Mouse (Mus musculus) T-helper 2 cell (primary cell): ENCODE data around the gene Gm13289.
"Not testable (repeated sequence)": the region's sequence is repeated elsewhere in the genome, so short reads cannot be mapped to it uniquely, and the experiment has no call there.

ENCODE experiments used
- in situ Hi-C: fragments of 300-600 bp; cut with MboI, MseI; formaldehyde crosslinking; loops from one replicate; pipeline ENCODE4 v1.15.1; 2025; ENCODE audit warnings: high pct_unique_total_duplicates

Gm13289 gene

DNA sequence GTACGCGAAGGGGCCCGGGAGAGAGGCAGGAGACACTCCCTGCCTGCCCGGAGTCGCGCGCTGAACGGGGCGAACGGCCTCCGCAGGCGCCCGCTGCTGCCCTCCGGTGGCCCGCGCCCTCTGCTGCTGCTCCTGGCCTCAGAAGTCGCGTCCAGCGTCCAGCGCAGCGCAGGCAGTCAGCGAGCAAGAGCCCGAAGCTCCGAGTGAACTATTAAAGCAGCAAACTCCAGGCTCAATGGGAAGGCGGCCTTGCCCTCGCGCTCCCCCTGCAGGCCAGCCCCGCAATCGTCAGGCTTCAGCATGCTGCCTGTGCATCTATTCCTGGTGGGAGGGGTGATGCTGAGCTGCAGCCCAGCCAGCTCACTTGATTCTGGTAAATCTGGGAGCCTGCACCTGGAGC is at the start of gene Gm13289:
Gene Gm13289 (plus strand): TSS at position 301 of the 400 bp plus-strand sequence.
- in situ Hi-C loops, result loop anchor here (25.0 kb wide), 1 partner anchor 764 kb away; no protein-coding TSS in a partner anchor

DNA sequence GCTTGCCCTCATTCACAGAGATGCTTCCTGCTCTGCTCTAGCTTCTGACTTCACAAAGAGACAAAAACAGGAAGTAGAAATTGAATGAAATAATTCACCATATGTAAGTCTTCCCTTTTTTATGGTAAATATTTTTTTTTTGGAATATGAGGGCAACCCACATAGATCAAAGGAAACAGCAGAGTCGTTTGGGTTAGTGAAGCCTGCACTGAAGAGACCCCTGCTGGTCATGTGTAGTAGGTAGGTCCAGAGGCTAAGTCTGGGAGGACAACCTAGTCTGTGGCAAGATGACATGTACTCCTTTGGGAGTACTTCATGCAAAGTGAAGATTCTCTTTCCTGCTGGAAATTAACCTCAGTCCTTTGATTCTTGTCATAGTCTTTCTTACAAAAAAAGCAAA is 49.4 kb upstream of the Gm13289 start:
- in situ Hi-C loops, result no loop called here

DNA sequence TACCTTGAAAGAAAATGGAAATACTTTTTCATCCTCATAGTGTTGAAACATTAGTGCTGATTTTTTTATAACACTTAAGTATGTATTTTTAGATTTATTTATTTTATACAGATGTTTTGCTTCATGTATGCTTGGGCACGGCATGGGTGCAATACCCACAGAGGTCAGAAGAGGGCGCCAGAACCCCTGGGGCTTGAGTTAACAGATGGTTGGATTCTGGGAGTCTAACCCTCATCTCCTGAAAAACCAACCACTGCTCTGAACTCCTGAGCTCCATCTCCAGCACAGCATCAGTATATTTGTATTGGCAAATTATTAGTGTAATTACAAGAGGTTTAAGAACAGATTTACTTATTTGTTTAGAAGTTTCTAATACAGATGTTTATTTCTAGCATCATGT is 38.2 kb upstream of the Gm13289 start:
- in situ Hi-C loops, result no loop called here

DNA sequence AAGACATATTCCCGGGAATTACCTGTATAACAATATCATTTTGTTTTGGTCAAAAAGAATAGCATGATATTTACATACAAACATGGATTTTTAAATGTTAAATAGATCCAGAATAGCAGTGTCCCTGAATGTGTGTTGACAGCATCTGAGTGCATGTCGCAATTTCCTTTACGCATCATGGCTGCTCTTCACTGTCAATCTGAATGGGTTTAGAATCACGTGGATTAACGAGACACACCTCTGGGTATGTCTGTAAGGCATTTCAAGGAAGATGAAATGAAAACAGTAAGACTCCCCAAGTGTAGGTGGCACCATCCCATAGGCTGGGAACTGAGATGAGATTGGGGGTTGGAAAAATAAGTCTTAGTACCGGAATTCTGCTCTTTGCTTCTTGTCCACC is 37.7 kb upstream of the Gm13289 start:
- in situ Hi-C loops, result no loop called here

DNA sequence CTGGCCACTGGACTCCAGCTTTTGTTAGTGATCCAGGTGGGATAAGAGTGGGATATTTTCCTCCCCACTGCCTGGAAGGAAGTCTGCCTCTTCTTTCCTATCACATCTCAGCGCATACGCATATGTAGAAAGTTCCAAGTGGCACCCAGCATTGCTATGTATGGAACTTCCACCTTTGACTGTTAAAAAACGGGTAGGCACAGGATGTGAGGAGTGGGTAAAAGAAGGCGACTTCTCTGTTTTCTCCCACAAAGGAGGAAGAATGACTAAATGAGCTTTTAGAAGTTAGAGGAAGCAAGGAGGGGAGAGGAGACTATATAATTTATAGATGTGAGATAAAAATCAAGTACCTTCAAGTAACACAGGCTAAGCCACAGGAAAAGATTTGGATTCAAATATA is 35.3 kb upstream of the Gm13289 start:
- in situ Hi-C loops, result no loop called here

DNA sequence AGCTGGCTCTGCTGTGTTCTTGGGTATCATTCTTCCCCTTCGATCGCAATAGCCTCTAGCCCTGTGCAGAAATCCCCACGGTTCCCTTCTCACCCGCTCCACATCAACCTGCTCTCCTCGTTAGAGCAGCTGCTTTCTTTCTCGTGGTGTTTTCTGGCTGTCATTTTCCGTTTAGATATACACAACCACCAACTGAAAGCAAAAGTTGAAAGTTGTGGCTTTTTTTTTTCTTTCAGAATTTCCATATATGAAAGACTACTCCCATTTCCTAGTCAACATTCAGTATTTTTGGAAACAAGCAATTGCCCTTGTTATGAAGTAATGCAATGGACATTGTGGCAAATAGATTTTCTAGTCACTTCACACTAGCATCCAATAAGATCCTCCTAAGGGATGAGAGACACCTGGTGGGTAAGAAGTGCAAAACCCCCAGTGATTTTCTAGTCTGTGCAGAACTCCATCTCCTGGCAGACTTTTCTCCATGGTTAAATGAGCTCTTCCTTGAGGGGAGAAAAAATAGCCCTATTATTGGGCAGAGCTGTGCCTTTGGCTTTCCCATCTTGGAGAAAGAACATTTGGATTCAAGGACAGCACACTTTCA is 33.9 kb upstream of the Gm13289 start:
- in situ Hi-C loops, result no loop called here

DNA sequence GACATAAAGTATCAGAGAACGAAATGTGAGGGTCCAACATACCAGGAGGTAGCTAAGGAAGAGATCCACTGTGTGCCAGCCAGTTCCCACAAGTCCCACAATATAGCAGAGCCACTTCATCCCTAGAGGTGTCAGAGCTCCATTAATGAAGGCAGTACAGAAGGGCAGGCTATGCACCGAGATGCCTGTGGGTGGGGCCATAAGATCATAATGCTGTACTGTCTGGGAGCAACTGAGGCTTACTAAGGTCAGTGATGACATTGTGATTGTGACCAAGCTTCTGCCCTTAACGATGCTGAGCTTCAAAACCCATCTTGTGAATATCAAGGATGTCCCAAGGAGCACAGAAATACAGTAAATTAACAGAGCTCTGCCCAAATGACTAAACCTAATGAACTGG is 32.5 kb upstream of the Gm13289 start:
- in situ Hi-C loops, result no loop called here

DNA sequence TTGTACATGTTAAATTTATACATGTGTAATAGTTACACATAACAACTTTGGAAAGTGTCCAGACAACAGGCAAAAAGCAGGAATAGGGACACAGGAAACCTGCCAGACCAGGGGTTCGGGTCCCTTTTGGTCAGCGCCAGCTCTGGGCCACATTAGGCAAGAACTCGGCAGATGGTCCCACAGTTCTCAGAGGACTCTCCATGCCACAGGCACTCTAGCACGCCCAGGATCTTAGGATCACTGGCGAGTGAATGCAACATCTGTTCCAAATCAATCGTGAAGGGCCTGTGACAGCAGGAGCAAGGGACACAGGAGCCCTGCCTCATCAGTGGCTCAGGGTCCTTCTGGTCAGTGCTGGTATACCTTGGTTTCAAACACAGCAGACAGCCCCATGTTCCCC is 26.8 kb upstream of the Gm13289 start:
- in situ Hi-C loops, result loop anchor here (5.0 kb wide), 1 partner anchor 37 kb away; the partner anchor contains the start of genes Gm13276 and Gm13277

DNA sequence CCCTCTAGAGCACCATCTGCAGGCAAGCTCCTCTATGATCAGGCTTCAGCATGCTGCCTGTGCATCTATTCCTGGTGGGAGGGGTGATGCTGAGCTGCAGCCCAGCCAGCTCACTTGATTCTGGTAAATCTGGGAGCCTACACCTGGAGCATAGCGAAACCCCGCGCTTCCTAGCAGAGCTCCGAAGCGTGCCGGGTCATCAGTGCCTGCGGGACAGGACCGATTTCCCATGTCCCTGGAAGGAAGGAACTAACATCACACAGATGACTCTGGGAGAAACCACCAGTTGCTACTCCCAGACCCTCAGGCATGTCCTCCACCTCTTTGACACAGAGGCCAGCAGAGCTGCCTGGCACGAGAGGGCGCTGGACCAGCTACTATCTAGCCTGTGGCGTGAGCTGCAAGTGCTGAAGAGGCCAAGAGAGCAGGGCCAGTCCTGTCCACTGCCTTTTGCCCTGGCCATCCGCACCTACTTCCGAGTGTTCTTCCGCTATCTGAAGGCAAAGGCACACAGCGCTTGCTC is 21.8 kb upstream of the Gm13289 start, which contains the start of gene Gm13271:
Gene Gm13271 (plus strand): TSS at position 51 of the 523 bp plus-strand sequence.
- in situ Hi-C loops, result loop anchor here (5.0 kb wide), 1 partner anchor 32 kb away; the partner anchor contains the start of genes Gm13276 and Gm13277

DNA sequence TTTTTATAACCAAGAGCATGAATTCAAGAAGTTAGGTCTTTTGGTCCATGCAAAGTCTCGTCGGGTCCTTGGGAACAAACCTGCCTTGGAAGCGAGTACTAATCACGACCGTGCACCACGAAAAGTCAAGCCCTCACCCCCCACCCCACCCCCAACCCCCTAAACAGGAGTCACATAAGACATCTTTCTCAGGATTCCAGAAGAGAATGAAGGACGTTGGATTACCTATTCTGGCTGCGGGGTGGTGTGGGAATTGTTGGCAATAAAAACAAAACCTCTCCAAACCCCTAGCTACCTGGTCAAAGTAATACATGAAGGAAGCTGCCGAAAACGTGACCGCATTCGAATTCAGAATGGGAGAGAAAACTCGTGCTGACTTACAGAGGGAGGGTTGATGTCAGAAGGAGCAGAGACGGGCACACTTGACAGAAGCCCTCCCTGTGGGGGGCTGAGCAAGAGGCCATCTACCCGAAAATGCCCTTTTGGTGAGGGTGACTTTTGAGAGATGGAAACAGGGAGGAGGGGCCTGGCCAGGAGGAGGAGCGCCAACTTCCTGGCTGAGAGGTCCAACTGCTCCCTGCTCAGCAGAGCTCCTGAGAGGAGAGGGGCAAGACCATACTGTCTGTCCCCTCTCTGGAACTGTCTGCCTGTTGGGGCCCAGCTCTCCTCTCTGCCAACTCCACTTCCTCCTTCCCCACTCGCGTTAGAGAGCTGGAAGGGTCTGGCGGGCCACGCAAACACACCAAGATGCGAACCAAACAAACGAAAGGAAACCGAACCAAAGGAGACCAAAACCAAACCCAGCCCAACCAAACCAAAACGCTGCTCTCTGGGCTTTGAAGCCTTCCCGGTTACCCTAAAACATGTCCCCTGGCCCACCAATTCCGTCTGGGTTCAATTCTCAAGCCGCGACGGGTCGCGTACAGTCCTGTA is 19.9 kb upstream of the Gm13289 start:
- in situ Hi-C loops, result not testable (repeated sequence)

DNA sequence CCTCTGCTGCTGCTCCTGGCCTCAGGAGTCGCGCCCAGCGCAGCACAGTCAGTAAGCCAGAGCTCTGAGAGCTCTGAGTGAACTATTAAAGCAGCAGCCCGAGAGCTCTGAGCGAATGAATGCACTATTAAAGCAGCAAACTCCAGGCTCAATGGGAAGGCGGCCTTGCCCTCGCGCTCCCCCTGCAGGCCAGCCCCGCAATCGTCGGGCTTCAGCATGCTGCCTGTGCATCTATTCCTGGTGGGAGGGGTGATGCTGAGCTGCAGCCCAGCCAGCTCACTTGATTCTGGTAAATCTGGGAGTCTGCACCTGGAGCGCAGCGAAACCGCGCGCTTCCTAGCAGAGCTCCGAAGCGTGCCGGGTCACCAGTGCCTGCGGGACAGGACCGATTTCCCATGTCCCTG is 19.1 kb upstream of the Gm13289 start:
- in situ Hi-C loops, result not testable (repeated sequence)

DNA sequence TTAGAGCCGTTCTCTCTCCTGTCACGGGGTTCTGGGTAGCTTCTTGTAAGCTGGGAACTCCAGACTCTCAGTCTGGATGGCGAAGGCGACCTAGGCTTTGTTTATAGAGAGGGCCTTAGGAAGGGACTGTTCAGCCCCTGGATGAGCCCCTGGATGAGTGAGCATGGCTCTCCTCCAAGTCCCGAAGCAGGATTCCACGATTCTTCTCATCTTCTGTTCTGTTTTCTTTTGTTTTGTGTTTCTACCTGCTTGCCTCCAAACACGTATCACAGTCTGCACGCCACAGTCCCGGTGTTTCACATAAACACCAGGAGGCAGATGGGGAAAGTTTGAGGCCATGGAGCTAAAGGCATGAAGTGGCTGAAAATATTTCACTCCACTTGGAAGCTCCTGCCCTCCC is 18.0 kb upstream of the Gm13289 start:
- in situ Hi-C loops, result not testable (repeated sequence)

DNA sequence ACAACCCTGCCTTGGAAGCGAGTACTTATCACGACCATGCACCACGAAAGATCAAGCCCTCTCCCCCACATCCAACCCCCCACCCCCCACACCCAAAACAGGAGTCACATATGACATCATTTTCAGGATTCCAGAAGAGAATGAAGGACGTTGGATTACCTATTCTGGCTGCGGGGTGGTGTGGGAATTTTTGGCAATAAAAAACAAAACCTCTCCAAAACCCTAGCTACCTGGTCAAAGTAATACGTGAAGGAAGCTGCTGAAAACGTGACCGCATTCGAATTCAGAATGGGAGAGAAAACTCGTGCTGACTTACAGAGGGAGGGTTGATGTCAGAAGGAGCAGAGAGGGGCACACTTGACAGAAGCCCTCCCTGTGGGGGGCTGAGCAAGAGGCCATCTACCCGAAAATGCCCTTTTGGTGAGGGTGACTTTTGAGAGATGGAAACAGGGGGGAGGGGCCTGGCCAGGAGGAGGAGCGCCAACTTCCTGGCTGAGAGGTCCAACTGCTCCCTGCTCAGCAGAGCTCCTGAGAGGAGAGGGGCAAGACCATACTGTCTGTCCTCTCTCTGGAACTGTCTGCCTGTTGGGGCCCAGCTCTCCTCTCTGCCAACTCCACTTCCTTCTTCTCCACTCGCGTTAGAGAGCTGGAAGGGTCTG is 17.0 kb upstream of the Gm13289 start, which contains the start of gene Gm13283:
Gene Gm13283 (plus strand): TSS at position 510 of the 659 bp plus-strand sequence.
- in situ Hi-C loops, result not testable (repeated sequence)

DNA sequence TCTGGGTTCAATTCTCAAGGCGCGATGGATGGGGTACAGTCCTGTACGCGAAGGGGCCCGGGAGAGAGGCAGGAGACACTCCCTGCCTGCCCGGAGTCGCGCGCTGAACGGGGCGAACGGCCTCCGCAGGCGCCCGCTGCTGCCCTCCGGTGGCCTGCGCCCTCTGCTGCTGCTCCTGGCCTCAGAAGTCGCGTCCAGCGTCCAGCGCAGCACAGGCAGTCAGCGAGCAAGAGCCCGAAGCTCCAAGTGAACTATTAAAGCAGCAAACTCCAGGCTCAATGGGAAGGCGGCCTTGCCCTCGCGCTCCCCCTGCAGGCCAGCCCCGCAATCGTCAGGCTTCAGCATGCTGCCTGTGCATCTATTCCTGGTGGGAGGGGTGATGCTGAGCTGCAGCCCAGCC is 16.3 kb upstream of the Gm13289 start:
- in situ Hi-C loops, result not testable (repeated sequence)

DNA sequence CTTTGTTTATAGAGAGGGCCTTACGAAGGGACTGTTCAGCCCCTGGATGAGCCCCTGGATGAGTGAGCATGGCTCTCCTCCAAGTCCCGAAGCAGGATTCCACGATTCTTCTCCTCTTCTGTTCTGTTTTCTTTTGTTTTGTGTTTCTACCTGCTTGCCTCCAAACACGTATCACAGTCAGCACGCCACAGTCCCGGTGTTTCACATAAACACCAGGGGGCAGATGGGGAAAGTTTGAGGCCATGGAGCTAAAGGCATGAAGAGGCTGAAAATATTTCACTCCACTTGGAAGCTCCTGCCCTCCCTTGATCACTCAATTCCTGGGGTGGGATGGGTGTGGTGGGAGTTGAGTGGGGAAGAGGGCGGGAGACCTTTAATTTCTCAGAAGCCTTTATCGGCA is 14.9 kb upstream of the Gm13289 start:
- in situ Hi-C loops, result not testable (repeated sequence)

DNA sequence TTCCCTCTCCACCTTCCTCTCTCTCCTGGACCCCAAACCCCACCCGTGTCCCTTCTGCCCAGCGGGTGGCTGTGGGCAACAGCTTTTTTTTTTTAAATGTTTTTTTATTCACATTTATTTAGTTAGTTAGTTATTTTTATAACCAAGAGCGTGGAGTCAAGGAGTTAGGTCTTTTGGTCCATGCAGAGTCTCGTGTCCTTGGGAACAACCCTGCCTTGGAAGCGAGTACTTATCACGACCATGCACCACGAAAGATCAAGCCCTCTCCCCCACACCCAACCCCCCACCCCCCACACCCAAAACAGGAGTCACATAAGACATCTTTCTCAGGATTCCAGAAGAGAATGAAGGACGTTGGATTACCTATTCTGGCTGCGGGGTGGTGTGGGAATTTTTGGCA is 14.4 kb upstream of the Gm13289 start:
- in situ Hi-C loops, result not testable (repeated sequence)

DNA sequence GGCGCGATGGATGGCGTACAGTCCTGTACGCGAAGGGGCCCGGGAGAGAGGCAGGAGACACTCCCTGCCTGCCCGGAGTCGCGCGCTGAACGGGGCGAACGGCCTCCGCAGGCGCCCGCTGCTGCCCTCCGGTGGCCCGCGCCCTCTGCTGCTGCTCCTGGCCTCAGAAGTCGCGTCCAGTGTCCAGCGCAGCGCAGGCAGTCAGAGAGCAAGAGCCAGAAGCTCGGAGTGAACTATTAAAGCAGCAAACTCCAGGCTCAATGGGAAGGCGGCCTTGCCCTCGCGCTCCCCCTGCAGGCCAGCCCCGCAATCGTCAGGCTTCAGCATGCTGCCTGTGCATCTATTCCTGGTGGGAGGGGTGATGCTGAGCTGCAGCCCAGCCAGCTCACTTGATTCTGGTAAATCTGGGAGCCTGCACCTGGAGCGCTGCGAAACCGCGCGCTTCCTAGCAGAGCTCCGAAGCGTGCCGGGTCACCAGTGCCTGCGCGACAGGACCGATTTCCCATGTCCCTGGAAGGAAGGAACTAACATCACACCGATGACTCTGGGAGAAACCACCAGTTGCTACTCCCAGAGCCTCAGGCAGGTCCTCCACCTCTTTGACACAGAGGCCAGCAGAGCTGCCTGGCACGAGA is 13.2 kb upstream of the Gm13289 start:
- in situ Hi-C loops, result not testable (repeated sequence)

DNA sequence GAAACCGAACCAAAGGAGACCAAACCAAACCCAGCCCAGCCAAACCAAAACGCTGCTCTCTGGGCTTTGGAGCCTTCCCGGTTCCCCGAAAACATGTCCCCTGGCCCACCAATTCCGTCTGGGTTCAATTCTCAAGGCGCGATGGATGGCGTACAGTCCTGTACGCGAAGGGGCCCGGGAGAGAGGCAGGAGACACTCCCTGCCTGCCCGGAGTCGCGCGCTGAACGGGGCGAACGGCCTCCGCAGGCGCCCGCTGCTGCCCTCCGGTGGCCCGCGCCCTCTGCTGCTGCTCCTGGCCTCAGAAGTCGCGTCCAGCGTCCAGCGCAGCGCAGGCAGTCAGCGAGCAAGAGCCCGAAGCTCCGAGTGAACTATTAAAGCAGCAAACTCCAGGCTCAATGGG is 3.2 kb upstream of the Gm13289 start, which contains the start of gene Gm13290:
Gene Gm13290 (plus strand): TSS at position 301 of the 400 bp plus-strand sequence.
- in situ Hi-C loops, result not testable (repeated sequence)

DNA sequence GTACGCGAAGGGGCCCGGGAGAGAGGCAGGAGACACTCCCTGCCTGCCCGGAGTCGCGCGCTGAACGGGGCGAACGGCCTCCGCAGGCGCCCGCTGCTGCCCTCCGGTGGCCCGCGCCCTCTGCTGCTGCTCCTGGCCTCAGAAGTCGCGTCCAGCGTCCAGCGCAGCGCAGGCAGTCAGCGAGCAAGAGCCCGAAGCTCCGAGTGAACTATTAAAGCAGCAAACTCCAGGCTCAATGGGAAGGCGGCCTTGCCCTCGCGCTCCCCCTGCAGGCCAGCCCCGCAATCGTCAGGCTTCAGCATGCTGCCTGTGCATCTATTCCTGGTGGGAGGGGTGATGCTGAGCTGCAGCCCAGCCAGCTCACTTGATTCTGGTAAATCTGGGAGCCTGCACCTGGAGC is 2.8 kb downstream of the Gm13289 start, which contains the start of gene Gm13272:
Gene Gm13272 (plus strand): TSS at position 301 of the 400 bp plus-strand sequence.
- in situ Hi-C loops, result loop anchor here (25.0 kb wide), 1 partner anchor 767 kb away; no protein-coding TSS in a partner anchor

DNA sequence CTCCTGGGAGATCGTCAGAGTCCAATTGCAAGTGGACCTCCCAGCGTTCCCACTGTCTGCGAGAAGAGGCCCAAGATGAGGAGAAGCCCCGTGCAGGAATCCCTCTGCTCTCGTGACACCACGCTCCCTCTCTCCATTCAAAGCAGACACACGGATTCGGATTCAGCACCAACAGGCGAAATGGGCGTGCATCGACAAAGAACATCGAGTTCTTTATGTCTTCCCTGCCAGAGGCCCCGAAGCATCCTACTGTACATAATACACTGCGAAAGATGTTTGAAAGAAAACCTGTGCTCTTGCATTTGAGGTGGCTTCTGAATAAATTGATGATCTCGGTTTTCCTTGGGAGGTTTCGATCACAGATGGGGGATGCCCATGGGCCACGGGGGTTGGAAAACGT is 3.6 kb downstream of the Gm13289 start:
- in situ Hi-C loops, result loop anchor here (25.0 kb wide), 1 partner anchor 768 kb away; no protein-coding TSS in a partner anchor

DNA sequence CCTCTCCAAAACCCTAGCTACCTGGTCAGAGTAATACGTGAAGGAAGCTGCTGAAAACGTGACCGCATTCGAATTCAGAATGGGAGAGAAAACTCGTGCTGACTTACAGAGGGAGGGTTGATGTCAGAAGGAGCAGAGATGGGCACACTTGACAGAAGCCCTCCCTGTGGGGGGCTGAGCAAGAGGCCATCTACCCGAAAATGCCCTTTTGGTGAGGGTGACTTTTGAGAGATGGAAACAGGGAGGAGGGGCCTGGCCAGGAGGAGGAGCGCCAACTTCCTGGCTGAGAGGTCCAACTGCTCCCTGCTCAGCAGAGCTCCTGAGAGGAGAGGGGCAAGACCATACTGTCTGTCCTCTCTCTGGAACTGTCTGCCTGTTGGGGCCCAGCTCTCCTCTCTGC is 5.1 kb downstream of the Gm13289 start, which contains the start of gene Ifnz:
Gene Ifnz (plus strand): TSS at position 301 of the 400 bp plus-strand sequence.
- in situ Hi-C loops, result loop anchor here (25.0 kb wide), 1 partner anchor 770 kb away; no protein-coding TSS in a partner anchor
